Mouse (Mus musculus) intestine, embryonic 15.5 days (tissue): ENCODE results near the gene Tcf12. TPM values are rescaled to one million over a fixed set of nuclear protein-coding genes. Genes with fewer than 3 reads are reported as not detected.

ENCODE experiments used
- ATAC-seq: fragments of 200-750 bp; cut with Nextera tagmentation; 2 replicates; pipeline ENCODE4 v1.8.0; 2017; ENCODE audit warnings: moderate TSS enrichment, moderate library complexity
- H3K27ac ChIP-seq: fragments of 300-500 bp; sonication (generic); 2 replicates; pipeline ENCODE4 v1.5.1; 2015; ENCODE audit warnings: mild to moderate bottlenecking, inconsistent platforms
- H3K27me3 ChIP-seq: fragments of 300-500 bp; sonication (generic); replicated peaks from 2 replicates; pipeline ENCODE4 v1.6.1; 2015; ENCODE audit warnings: inconsistent platforms
- H3K36me3 ChIP-seq: fragments of 300-500 bp; sonication (generic); 2 replicates; pipeline ENCODE4 v1.6.1; 2015; ENCODE audit warnings: inconsistent platforms
- H3K4me1 ChIP-seq: fragments of 300-500 bp; sonication (generic); replicated peaks from 2 replicates; pipeline ENCODE4 v1.6.1; 2015; ENCODE audit warnings: inconsistent platforms
- H3K4me2 ChIP-seq: fragments of 300-500 bp; sonication (generic); replicated peaks from 2 replicates; pipeline ENCODE4 v1.6.1; 2015; ENCODE audit warnings: mild to moderate bottlenecking, inconsistent platforms
- H3K4me3 ChIP-seq: fragments of 300-500 bp; sonication (generic); replicated peaks from 2 replicates; pipeline ENCODE4 v1.5.1; 2015; ENCODE audit warnings: inconsistent platforms
- H3K9ac ChIP-seq: fragments of 300-500 bp; sonication (generic); 2 replicates; pipeline ENCODE4 v1.6.1; 2015; ENCODE audit warnings: inconsistent platforms
- H3K9me3 ChIP-seq: fragments of 300-500 bp; sonication (generic); 2 replicates; pipeline ENCODE4 v1.6.1; 2016; ENCODE audit warnings: inconsistent platforms
- WGBS: fragments of 180-500 bp; shearing (Covaris S2); methylation state at CpG from one replicate; pipeline ENCODE4 v1.1.7; 2015; 5-methylcytosine and 5-hydroxymethylcytosine counted together
- polyA plus RNA-seq: library from polyadenylated mRNA; unstranded; fragments of >200 nt; fragmentation: Nextera tagmentation; extraction: Ambion mirVana; gene quantifications from 2 replicates; pipeline ENCODE4 v1.2.1, GENCODE M21; 2015

The Tcf12 gene
- polyA plus RNA-seq, 1 experiment from 2014 or later, result 35.2 TPM

DNA sequence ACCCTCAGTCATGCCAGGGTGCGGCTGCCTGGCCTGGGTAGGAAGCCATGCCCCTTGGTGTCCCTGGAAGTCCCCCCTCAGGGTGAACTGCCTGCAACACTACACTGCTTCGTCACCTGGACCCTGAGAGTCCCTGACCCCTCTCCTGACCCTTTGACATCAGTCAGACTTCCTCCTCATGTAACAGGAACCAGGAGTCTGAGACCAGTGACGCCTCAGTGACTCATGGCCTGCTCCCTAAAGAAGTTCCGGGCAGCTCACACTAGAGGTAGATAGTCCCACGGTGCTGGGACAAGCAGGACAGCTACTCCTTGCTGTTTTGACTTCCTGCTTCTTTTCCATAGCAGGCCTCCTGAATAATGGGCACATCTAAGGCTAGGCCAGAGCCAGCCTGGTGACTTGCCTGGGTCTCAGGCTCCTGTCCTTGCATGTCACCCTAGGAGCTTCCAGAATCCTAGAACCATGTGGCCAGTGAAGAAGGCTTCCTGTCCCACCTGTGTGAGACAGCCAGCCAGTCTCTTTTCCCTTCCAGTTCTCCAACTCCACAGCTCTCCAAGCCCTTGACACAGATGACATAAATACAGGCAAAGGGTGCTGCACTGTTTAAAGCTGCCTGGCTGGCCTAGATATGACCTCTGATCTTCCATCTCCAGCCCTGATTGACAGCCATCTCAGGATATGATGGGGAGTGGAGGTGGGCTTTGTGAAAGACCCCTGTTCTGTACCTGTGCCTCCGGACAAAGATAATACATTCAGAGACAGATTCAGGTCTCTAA is 305.8 kb downstream of the Tcf12 start:
- H3K36me3 ChIP-seq, result no peaks in the 10 kb centered on the region
- H3K4me1 ChIP-seq, result 0 out of 2 replicates have a peak, but pooled peaks cover 5% of the 10 kb centered on the region
- no peak overlapping the region for H3K4me2 ChIP-seq
- no peak overlapping the region for H3K27ac ChIP-seq
- no peak for ATAC-seq
- no peaks in the 10 kb centered on the region for H3K9me3 ChIP-seq
- H3K9ac ChIP-seq, result no peak overlapping the region
- 74% methylated on average over 6 of the region's 6 CpGs for WGBS
- no peaks in the 10 kb centered on the region; the same call in 1 of the 2 replicates for H3K27me3 ChIP-seq
- H3K4me3 ChIP-seq, result no peak overlapping the region

- no peak for ATAC-seq
- Histone ChIP-seq H3K4me1 (0 out of 2 replicates have a peak, but pooled peaks cover 4% of the 10 kb centered on the region), H3K9ac (no peak overlapping the region), H3K9me3 (no peaks in the 10 kb centered on the region), H3K27ac (no peak overlapping the region), H3K4me2 (no peak overlapping the region), H3K36me3 (no peaks in the 10 kb centered on the region), H3K4me3 (no peak overlapping the region), H3K27me3 (no peaks in the 10 kb centered on the region; the same call in 1 of the 2 replicates)
- WGBS, result 35% methylated on average over 6 of the region's 6 CpGs
These were observed 307.6 kb downstream of the Tcf12 start for GRCm38 (mm10) chr9:71804116-71804515.

DNA sequence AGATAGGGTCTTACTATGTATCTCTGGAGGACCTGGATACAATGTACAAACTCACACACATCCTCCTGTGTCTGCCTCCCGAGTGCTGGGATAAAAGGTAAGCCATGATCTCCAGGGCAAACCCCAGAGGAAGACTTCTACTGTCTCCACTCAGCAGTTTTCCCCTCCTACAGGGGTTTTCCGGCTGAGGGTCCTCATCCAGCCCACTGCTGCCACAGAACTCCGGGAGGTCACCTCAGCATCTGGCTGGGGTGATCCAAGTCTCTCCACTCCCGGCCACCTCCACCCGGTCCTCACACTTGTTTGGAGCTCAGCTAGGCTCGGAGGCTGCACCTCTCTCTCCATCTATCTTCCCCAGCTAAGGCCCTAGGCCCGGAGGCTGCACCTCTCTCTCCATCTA is 308.4 kb downstream of the Tcf12 start:
- WGBS, result 43% methylated on average over 7 of the region's 7 CpGs
- Histone ChIP-seq H3K27me3 (no peaks in the 10 kb centered on the region; the same call in 1 of the 2 replicates), H3K27ac (no peak overlapping the region), H3K36me3 (no peaks in the 10 kb centered on the region), H3K4me2 (no peak overlapping the region), H3K4me3 (no peak overlapping the region), H3K9me3 (no peaks in the 10 kb centered on the region), H3K9ac (no peak overlapping the region), H3K4me1 (no peaks in the 10 kb centered on the region)
- ATAC-seq, result no peak

DNA sequence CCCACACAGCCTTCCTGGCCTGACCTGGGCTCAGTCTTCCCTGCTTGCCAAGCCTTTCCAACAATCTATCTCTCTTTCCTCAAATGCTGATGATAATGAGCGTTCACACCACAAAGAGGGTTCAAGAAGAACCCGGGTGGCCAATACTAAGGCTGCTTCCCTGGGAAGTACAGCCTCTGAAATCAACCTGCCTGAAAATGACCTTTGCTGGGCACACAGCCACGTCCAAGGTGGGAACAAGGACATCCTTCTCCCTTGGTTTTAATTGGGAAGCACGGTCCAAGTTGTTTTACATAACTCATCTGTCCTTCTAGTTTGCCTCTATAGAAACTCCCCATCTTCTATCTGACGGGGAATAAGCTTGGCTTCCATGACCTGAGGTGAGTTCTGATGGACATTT is 312.1 kb downstream of the Tcf12 start:
- H3K27me3 ChIP-seq, result no peaks in the 10 kb centered on the region; the same call in 1 of the 2 replicates
- no peak overlapping the region for H3K27ac ChIP-seq
- H3K9ac ChIP-seq, result no peak overlapping the region
- WGBS, result 83% methylated on average over 5 of the region's 5 CpGs
- ATAC-seq, result no peak
- no peaks in the 10 kb centered on the region for H3K36me3 ChIP-seq
- H3K4me1 ChIP-seq, result no peaks in the 10 kb centered on the region
- no peak overlapping the region for H3K4me2 ChIP-seq
- H3K4me3 ChIP-seq, result no peak overlapping the region
- no peaks in the 10 kb centered on the region for H3K9me3 ChIP-seq

DNA sequence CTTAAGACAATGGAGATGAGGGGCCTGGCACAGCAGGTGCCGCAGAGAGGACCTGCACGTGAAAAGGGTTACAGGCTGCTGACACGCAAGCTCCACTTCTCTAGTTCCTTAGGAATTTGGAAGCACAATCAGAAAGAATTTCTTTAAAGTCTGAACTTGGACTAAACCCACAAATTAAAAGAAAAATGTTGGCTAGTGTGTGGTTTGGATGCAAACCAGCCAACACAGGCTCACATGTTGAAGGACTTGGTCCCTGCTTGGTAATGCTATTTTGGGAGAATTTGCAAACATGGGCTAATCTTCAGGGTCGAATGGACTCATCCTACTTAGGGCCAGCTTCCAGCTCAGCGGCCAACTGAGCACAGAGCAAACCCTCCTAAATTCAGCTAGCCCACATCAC is 313.5 kb downstream of the Tcf12 start:
- no peak for ATAC-seq
- H3K4me2 ChIP-seq, result no peak overlapping the region
- H3K27me3 ChIP-seq, result no peaks in the 10 kb centered on the region; the same call in 1 of the 2 replicates
- no peaks in the 10 kb centered on the region for H3K36me3 ChIP-seq
- no peak overlapping the region for H3K9ac ChIP-seq
- WGBS, result 74% methylated on average over 5 of the region's 5 CpGs
- no peaks in the 10 kb centered on the region for H3K9me3 ChIP-seq
- H3K27ac ChIP-seq, result no peak overlapping the region
- no peak overlapping the region for H3K4me3 ChIP-seq
- H3K4me1 ChIP-seq, result no peaks in the 10 kb centered on the region

Other genes with a start within 250 kb of the Tcf12 start
- gene Zfp280d, start 163.0 kb upstream of the Tcf12 start, polyA plus RNA-seq, result 21.6 and 24.6 TPM in 2 replicates